Mouse (Mus musculus): ENCODE results near the gene Slc11a1.

DNA sequence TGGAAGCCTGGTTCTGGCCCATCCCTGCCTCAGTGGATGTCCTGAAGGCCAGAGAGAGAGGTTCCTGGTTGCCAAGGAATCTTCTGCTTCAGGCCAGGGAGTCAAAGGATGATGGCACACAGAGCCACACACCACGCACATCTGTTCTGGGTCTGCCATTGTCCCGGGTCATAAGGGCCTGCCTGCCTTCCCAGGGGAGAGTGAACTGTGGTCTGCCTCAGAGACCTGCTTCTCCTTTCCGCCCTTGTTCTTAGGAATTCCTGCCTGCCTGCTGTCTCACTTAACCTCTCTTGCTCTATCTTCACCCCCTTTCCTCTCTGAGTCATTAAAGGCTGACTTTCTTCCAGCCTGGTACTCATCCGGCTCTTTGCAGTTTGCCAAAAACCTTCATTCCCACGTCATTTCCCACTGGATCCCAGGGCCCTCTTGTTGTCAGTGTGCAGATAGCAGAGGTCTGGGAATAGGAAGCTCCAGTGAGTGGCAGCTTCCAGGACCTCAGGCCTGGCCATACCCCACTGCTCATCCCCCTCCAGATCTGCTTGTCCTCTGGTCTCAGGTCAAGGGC, 22.4 kb upstream of the Slc11a1 start:
- TF ChIP-seq POLR2A (IDR thresholded peaks at IDR 0.05; ENCODE audit: borderline replicate concordance, control insufficient read depth, low read depth, low read length), result no peak
- no peak for TF ChIP-seq CTCF (IDR thresholded peaks at IDR 0.05; ENCODE audit: control insufficient read depth, insufficient read depth, low read length)

Measured in bone marrow, adult 2 months (tissue).